Mouse (Mus musculus) small intestine, adult 2 months (tissue): ENCODE results near the gene Gnao1.

Source experiments
- CTCF ChIP-seq: fragments of 200-500 bp; IDR thresholded peaks from 2 replicates; pipeline ENCODE4 v1.5.1; 2012; ENCODE audit warnings: low read depth, mild to moderate bottlenecking, control low read depth, inconsistent platforms, low read length, moderate library complexity, mixed read lengths; ENCODE audit not compliant: insufficient replicate concordance, insufficient read length; ENCODE audit errors: extremely low read depth
- POLR2A ChIP-seq: fragments of 200-500 bp; IDR thresholded peaks from 2 replicates; pipeline ENCODE4 v1.6.1; 2012; ENCODE audit warnings: low read depth, mild to moderate bottlenecking, control low read depth, inconsistent platforms, low read length, moderate library complexity

GRCm38 (mm10) chr8:93888150-93888676 is 78.4 kb downstream of the Gnao1 start:
- TF ChIP-seq CTCF (no peak), POLR2A (no peak)
